Mouse (Mus musculus) spleen, postnatal 36 days (tissue): ENCODE data around the gene Lrguk.

Source experiments
- DNase-seq, 2 experiments: peaks; one replicate each; pipeline ENCODE4 v3.0.0; 2022; ENCODE audit warnings: low spot score in 2 of 2, mixed read lengths in 1 of 2

Gene Lrguk

GRCm38 (mm10) chr6:34059741-34060140 is 30.5 kb downstream of the Lrguk start:
- no peak for DNase-seq

GRCm38 (mm10) chr6:34066790-34067189 is 37.5 kb downstream of the Lrguk start:
- no peak for DNase-seq

- DNase-seq, result no peak
These were observed 38.0 kb downstream of the Lrguk start for GRCm38 (mm10) chr6:34067271-34067670.

- DNase-seq, result no peak
These were observed 42.7 kb downstream of the Lrguk start for GRCm38 (mm10) chr6:34071936-34072335.

GRCm38 (mm10) chr6:34073931-34074442 is 44.7 kb downstream of the Lrguk start:
- DNase-seq, result no peak

- no peak for DNase-seq
These were observed 46.3 kb downstream of the Lrguk start for GRCm38 (mm10) chr6:34075520-34075919.

GRCm38 (mm10) chr6:34083471-34083870 is 54.2 kb downstream of the Lrguk start:
- DNase-seq, result no peak

- no peak for DNase-seq
These were observed 58.5 kb downstream of the Lrguk start for GRCm38 (mm10) chr6:34087701-34088100.

- DNase-seq, result no peak
These were observed 59.7 kb downstream of the Lrguk start for GRCm38 (mm10) chr6:34088986-34089385.

GRCm38 (mm10) chr6:34091537-34091936 is 62.3 kb downstream of the Lrguk start:
- DNase-seq, result no peak

GRCm38 (mm10) chr6:34096274-34096673 is 67.0 kb downstream of the Lrguk start:
- DNase-seq, result no peak

GRCm38 (mm10) chr6:34096905-34097304 is 67.7 kb downstream of the Lrguk start:
- DNase-seq, result no peak

GRCm38 (mm10) chr6:34099725-34100124 is 70.5 kb downstream of the Lrguk start:
- no peak for DNase-seq

GRCm38 (mm10) chr6:34101531-34102396 is 72.5 kb downstream of the Lrguk start:
- DNase-seq, result no peak

- DNase-seq, result no peak
These were observed 74.1 kb downstream of the Lrguk start for GRCm38 (mm10) chr6:34103251-34103920.

- DNase-seq, result no peak
These were observed 81.3 kb downstream of the Lrguk start for GRCm38 (mm10) chr6:34110571-34110970.

- no peak for DNase-seq
These were observed 82.2 kb downstream of the Lrguk start for GRCm38 (mm10) chr6:34111406-34111805.

GRCm38 (mm10) chr6:34116838-34117478 is 87.7 kb downstream of the Lrguk start:
- no peak for DNase-seq

- DNase-seq, result no peak
These were observed 95.2 kb downstream of the Lrguk start for GRCm38 (mm10) chr6:34124401-34124800.

- DNase-seq, result no peak
These were observed 100.0 kb downstream of the Lrguk start for GRCm38 (mm10) chr6:34129261-34129660.

GRCm38 (mm10) chr6:34132391-34132790 is 103.1 kb downstream of the Lrguk start:
- DNase-seq, result no peak

GRCm38 (mm10) chr6:34138366-34138765 is 109.1 kb downstream of the Lrguk start:
- no peak for DNase-seq
